Mouse (Mus musculus) brain, embryonic 14.5 days (tissue): ENCODE data around the gene Nupr1l.

ENCODE experiments used
- CTCF ChIP-seq: fragments of 200-500 bp; IDR thresholded peaks from 2 replicates; pipeline ENCODE4 v1.5.1; 2012; ENCODE audit warnings: inconsistent platforms, mild to moderate bottlenecking, moderate library complexity, borderline replicate concordance; ENCODE audit not compliant: insufficient read depth, insufficient read length; ENCODE audit errors: extremely low read depth
- POLR2A ChIP-seq: fragments of 200-500 bp; IDR thresholded peaks from 2 replicates; pipeline ENCODE4 v1.6.1; 2012; ENCODE audit warnings: mild to moderate bottlenecking, inconsistent platforms, borderline replicate concordance; ENCODE audit not compliant: poor library complexity, insufficient read depth, insufficient read length, severe bottlenecking; ENCODE audit errors: extremely low read depth

DNA sequence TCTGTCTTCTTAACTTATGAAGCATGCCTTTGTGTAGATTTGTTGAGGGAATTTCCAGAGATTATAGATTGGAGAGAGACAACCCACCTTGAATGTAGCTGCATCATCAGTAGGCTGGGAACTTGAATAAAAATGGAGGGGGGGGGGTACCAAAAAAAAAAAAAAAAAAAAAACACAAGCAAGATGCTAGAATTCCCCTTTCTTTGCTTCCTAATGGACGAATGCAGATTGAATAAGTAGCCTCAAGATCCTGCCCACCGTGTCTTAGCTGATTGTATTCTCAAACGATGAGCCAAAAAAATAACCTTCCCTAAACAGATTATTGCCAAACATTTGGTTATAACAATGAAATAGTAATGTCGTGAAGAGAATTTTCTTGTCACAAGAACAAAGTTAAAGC lies 565 bp upstream of the Nupr1l start:
- TF ChIP-seq CTCF (no peak), POLR2A (no peak)
